Mouse (Mus musculus): ENCODE results near the gene Snx22. TPM values are rescaled to one million over a fixed set of nuclear protein-coding genes. Genes with fewer than 3 reads are reported as not detected.

Gene Snx22
- polyA plus RNA-seq, 1 experiment from 2014 or later: 9.0 TPM

DNA sequence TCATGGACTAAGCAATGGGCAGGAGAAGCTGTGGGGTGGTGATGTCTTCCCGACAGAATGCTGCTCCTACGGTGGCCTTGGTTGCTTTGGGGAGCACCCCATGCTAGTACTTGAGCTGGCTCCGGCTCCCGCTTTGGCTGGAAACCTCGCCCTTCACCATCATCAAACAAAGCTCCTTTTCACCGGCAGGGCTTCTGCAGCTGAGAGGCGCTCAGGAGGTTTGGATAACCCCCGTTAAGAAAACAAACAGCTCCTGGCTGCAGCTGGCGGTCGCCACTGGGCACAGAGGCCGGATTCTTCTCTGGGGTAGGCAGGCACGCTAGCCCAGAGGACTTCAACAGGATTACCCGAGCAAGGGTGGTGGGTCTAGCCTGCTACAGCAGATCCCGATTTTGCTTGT, 9.0 kb upstream of the Snx22 start:
- Histone ChIP-seq H3K9me3 (ENCODE audit: control insufficient read depth, low read length) (no peaks in the 10 kb centered on the region), H3K4me1 (replicated peaks; ENCODE audit: control insufficient read depth, insufficient read depth, low read length) (no peaks in the 10 kb centered on the region), H3K9ac (no peak overlapping the region), H3K27me3 (ENCODE audit: control insufficient read depth, insufficient read depth, low read length) (no peaks in the 10 kb centered on the region), H3K4me2 (replicated peaks) (0 out of 2 replicates have a peak overlapping the region, but pooled peaks have one; percentile 9), H3K27ac (no peak overlapping the region; the same call in 1 of the 2 replicates), H3K36me3 (replicated peaks; ENCODE audit: control insufficient read depth, insufficient read depth) (no peaks in the 10 kb centered on the region), H3K4me3 (replicated peaks; ENCODE audit: low read length) (no peak overlapping the region)
- DNase-seq (ENCODE audit: low spot score) (no peak), ATAC-seq (ENCODE audit: low FRiP score) (no peak)
- WGBS: 12% methylated on average over 14 of the region's 14 CpGs

DNA sequence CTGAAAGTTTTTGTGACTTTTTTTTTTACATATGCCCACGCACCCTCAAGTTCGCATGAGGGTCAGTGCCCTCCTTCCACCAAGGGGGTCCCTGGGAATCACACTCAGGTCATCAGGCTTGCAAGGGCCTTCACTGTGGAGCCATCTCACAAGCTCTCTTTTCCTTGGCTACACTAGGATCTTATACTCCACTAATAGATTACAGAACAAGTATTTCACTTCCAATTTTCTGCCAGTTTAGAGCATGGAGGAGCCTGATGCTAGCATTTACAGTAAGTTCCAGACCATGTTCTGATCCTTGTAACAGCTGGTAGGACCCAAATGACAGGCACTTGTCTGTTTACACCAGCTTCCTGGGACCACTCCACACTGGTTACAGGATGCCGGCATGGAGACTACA, 8.6 kb upstream of the Snx22 start:
- Histone ChIP-seq H3K4me3 (replicated peaks; ENCODE audit: low read length) (no peak overlapping the region), H3K9me3 (ENCODE audit: control insufficient read depth, low read length) (no peaks in the 10 kb centered on the region), H3K4me2 (replicated peaks) (0 out of 2 replicates have a peak overlapping the region, but pooled peaks have one; percentile 9), H3K4me1 (replicated peaks; ENCODE audit: control insufficient read depth, insufficient read depth, low read length) (no peaks in the 10 kb centered on the region), H3K36me3 (replicated peaks; ENCODE audit: control insufficient read depth, insufficient read depth) (no peaks in the 10 kb centered on the region), H3K9ac (no peak overlapping the region), H3K27ac (no peak overlapping the region; the same call in 1 of the 2 replicates), H3K27me3 (ENCODE audit: control insufficient read depth, insufficient read depth, low read length) (no peaks in the 10 kb centered on the region)
- WGBS: 77% methylated on average over 3 of the region's 3 CpGs
- ATAC-seq (ENCODE audit: low FRiP score) (no peak), DNase-seq (ENCODE audit: low spot score) (no peak)

DNA sequence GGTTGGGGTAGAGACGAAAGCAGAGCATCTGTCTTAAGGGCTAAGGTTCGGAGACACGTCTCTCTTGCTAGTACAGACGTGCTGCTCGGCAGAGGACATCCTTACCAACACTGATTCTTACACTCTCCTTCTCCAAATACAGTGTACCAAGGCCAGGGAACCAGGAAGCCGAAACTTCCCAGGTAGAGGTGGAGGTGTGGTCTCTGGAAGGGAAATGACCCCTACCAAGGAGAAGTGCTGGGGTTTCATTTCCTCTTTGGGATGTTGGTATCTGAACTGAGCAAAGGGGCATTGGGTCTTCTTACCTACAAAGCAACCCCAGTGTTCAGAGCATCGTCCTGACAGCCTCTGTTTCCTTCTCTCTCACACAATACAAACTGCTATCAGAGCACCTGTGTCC, 3.2 kb upstream of the Snx22 start:
- Histone ChIP-seq H3K9ac (no peak overlapping the region), H3K36me3 (replicated peaks; ENCODE audit: control insufficient read depth, insufficient read depth) (no peaks in the 10 kb centered on the region), H3K27ac (no peak overlapping the region), H3K4me2 (replicated peaks) (no peak overlapping the region), H3K27me3 (ENCODE audit: control insufficient read depth, insufficient read depth, low read length) (peaks cover 25% of the 10 kb centered on the region), H3K4me1 (replicated peaks; ENCODE audit: control insufficient read depth, insufficient read depth, low read length) (peaks cover 7% of the 10 kb centered on the region), H3K4me3 (replicated peaks; ENCODE audit: low read length) (no peak overlapping the region), H3K9me3 (ENCODE audit: control insufficient read depth, low read length) (no peaks in the 10 kb centered on the region)
- WGBS: 90% methylated on average over 7 of the region's 7 CpGs
- DNase-seq (ENCODE audit: low spot score) (no peak), ATAC-seq (ENCODE audit: low FRiP score) (no peak)

DNA sequence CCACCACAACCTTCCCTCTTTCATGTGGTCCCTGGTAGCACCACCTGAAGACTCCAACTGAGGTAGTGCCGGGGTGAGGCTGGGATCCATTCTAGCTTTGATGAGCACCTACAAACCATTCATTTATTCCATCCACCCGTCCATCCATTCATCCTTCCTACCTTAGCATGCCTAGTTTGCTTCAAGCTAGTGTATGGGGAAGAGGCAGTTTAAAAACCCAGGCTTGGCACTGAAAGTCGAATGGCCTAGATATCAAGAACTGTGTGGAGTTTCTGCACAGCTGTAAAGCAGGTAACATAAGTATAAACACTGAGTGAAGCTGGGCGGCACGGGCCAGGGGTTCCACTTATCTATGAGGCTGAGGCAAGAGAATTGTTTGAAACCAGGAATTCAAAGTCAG, 632 bp upstream of the Snx22 start:
- no peak overlapping the region for H3K27ac ChIP-seq
- peak overlapping the region; percentile 52; the same call in 1 of the 2 replicates for H3K4me3 ChIP-seq (replicated peaks; ENCODE audit: low read length)
- no peaks in the 10 kb centered on the region for H3K9me3 ChIP-seq (ENCODE audit: control insufficient read depth, low read length)
- H3K9ac ChIP-seq: no peak overlapping the region
- peaks cover 7% of the 10 kb centered on the region for H3K4me1 ChIP-seq (replicated peaks; ENCODE audit: control insufficient read depth, insufficient read depth, low read length)
- peaks cover 31% of the 10 kb centered on the region for H3K27me3 ChIP-seq (ENCODE audit: control insufficient read depth, insufficient read depth, low read length)
- 88% methylated on average over 5 of the region's 5 CpGs for WGBS
- H3K36me3 ChIP-seq (replicated peaks; ENCODE audit: control insufficient read depth, insufficient read depth): peaks cover 24% of the 10 kb centered on the region
- H3K4me2 ChIP-seq (replicated peaks): peak overlapping the region; percentile 88; the same call in 1 of the 2 replicates
- DNase-seq (ENCODE audit: low spot score): no peak
- no peak for ATAC-seq (ENCODE audit: low FRiP score)

- DNase-seq (ENCODE audit: low spot score): peak; percentile 39
- 0 out of 2 replicates have a peak, but pooled peaks have one; percentile 67 for ATAC-seq (ENCODE audit: low FRiP score)
- H3K4me2 ChIP-seq (replicated peaks): peak overlapping the region; percentile 88
- peaks cover 31% of the 10 kb centered on the region for H3K27me3 ChIP-seq (ENCODE audit: control insufficient read depth, insufficient read depth, low read length)
- H3K27ac ChIP-seq: no peak overlapping the region
- under 1% methylated on average over 30 of the region's 30 CpGs for WGBS
- no peaks in the 10 kb centered on the region for H3K9me3 ChIP-seq (ENCODE audit: control insufficient read depth, low read length)
- peak overlapping the region; percentile 52 for H3K4me3 ChIP-seq (replicated peaks; ENCODE audit: low read length)
- H3K4me1 ChIP-seq (replicated peaks; ENCODE audit: control insufficient read depth, insufficient read depth, low read length): peaks cover 7% of the 10 kb centered on the region
- H3K36me3 ChIP-seq (replicated peaks; ENCODE audit: control insufficient read depth, insufficient read depth): peaks cover 32% of the 10 kb centered on the region
- peak overlapping the region; percentile 66 for H3K9ac ChIP-seq
These were observed 538 bp downstream of the Snx22 start for GRCm38 (mm10) chr9:66068971-66069391.

DNA sequence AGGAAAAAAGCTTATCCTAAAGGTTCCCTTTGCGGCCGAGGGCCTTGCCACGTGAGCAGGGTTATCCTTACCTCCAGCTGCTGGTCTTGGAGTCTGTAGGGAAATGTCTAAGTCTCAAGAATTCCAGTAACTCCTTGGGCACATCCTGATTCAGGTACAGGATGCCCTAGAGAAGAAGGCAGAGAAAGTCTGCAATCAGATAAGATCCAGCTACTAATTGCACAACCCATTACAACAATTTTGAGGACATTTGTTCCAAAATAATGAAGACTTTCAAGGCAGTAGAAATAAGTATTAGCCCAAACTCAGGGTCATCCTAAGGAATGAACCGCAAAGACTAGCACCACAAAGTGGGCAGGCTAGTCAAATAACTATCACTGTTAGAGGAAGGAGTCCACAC, 1.5 kb downstream of the Snx22 start:
- peaks cover 31% of the 10 kb centered on the region for H3K27me3 ChIP-seq (ENCODE audit: control insufficient read depth, insufficient read depth, low read length)
- no peak overlapping the region for H3K4me2 ChIP-seq (replicated peaks)
- DNase-seq (ENCODE audit: low spot score): no peak
- H3K4me1 ChIP-seq (replicated peaks; ENCODE audit: control insufficient read depth, insufficient read depth, low read length): peaks cover 7% of the 10 kb centered on the region
- no peak overlapping the region for H3K9ac ChIP-seq
- no peaks in the 10 kb centered on the region for H3K9me3 ChIP-seq (ENCODE audit: control insufficient read depth, low read length)
- H3K36me3 ChIP-seq (replicated peaks; ENCODE audit: control insufficient read depth, insufficient read depth): peaks cover 41% of the 10 kb centered on the region
- ATAC-seq (ENCODE audit: low FRiP score): no peak
- 72% methylated on average over 4 of the region's 4 CpGs for WGBS
- H3K27ac ChIP-seq: no peak overlapping the region
- no peak overlapping the region for H3K4me3 ChIP-seq (replicated peaks; ENCODE audit: low read length)

- Histone ChIP-seq H3K27ac (no peak overlapping the region), H3K9me3 (ENCODE audit: control insufficient read depth, low read length) (no peaks in the 10 kb centered on the region), H3K4me2 (replicated peaks) (no peak overlapping the region), H3K36me3 (replicated peaks; ENCODE audit: control insufficient read depth, insufficient read depth) (peaks cover 46% of the 10 kb centered on the region), H3K9ac (no peak overlapping the region), H3K4me3 (replicated peaks; ENCODE audit: low read length) (no peak overlapping the region), H3K4me1 (replicated peaks; ENCODE audit: control insufficient read depth, insufficient read depth, low read length) (peaks cover 7% of the 10 kb centered on the region), H3K27me3 (ENCODE audit: control insufficient read depth, insufficient read depth, low read length) (peaks cover 31% of the 10 kb centered on the region)
- 21% methylated on average over 5 of the region's 5 CpGs for WGBS
- ATAC-seq (ENCODE audit: low FRiP score): no peak
- DNase-seq (ENCODE audit: low spot score): peak; percentile 38
These were observed 2.0 kb downstream of the Snx22 start for GRCm38 (mm10) chr9:66067542-66067941.

- Histone ChIP-seq H3K9me3 (ENCODE audit: control insufficient read depth, low read length) (no peaks in the 10 kb centered on the region), H3K27ac (no peak overlapping the region), H3K27me3 (ENCODE audit: control insufficient read depth, insufficient read depth, low read length) (peaks cover 31% of the 10 kb centered on the region), H3K4me1 (replicated peaks; ENCODE audit: control insufficient read depth, insufficient read depth, low read length) (peaks cover 8% of the 10 kb centered on the region), H3K4me3 (replicated peaks; ENCODE audit: low read length) (no peak overlapping the region), H3K9ac (no peak overlapping the region), H3K4me2 (replicated peaks) (no peak overlapping the region), H3K36me3 (replicated peaks; ENCODE audit: control insufficient read depth, insufficient read depth) (peaks cover 50% of the 10 kb centered on the region)
- ATAC-seq (ENCODE audit: low FRiP score) (no peak), DNase-seq (ENCODE audit: low spot score) (no peak)
- WGBS: 85% methylated on average over 3 of the region's 3 CpGs
These were observed 2.7 kb downstream of the Snx22 start for GRCm38 (mm10) chr9:66066791-66067190.

DNA sequence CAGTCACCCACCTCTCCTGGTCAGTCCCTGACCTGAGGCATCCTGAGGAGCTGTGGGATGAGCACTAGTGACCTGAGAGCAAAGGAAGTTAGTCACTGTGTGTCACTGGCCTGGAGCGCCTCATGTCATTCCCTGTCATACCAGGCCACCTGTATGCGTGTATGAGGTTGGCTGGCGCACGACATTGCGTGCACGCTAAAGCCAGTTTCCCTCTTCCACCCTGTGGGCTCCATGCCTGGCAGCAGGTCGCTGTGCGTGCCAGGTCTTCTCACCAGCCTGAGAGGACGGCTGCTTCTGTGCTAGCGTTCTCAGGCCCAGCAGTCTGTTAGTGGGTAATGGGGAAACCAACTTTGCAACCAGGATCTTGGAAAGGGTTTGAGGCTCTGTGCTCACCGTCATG, 5.2 kb downstream of the Snx22 start:
- peaks cover 50% of the 10 kb centered on the region for H3K36me3 ChIP-seq (replicated peaks; ENCODE audit: control insufficient read depth, insufficient read depth)
- 97% methylated on average over 11 of the region's 11 CpGs for WGBS
- peaks cover 17% of the 10 kb centered on the region; the same call in 1 of the 2 replicates for H3K27me3 ChIP-seq (ENCODE audit: control insufficient read depth, insufficient read depth, low read length)
- ATAC-seq (ENCODE audit: low FRiP score): no peak
- no peak for DNase-seq (ENCODE audit: low spot score)
- H3K4me3 ChIP-seq (replicated peaks; ENCODE audit: low read length): no peak overlapping the region
- H3K9ac ChIP-seq: no peak overlapping the region
- H3K27ac ChIP-seq: no peak overlapping the region
- H3K4me2 ChIP-seq (replicated peaks): no peak overlapping the region
- H3K4me1 ChIP-seq (replicated peaks; ENCODE audit: control insufficient read depth, insufficient read depth, low read length): peaks cover 23% of the 10 kb centered on the region
- H3K9me3 ChIP-seq (ENCODE audit: control insufficient read depth, low read length): no peaks in the 10 kb centered on the region

DNA sequence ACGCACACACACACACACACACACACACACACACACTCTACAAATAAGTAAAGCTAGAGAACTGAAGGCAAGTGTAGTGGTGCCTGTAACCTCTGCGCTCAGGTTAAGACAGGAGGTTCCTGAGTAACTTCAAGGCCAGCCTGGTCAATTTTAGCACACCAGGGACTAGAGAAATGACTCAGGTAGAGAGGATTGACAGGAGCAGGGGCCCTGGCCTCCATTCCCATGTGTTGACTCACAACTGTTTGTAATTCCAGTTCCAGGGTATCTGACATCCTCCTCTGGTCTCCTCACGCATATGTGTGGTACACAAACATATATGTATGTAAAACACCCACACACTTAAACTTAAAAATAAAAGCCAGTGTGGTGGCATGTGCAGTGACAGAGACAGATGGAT, 6.1 kb downstream of the Snx22 start:
- no peak overlapping the region for H3K9ac ChIP-seq
- no peak overlapping the region for H3K4me2 ChIP-seq (replicated peaks)
- WGBS: 96% methylated on average over 3 of the region's 3 CpGs
- H3K36me3 ChIP-seq (replicated peaks; ENCODE audit: control insufficient read depth, insufficient read depth): peaks cover 50% of the 10 kb centered on the region
- ATAC-seq (ENCODE audit: low FRiP score) (no peak), DNase-seq (ENCODE audit: low spot score) (no peak)
- no peak overlapping the region for H3K4me3 ChIP-seq (replicated peaks; ENCODE audit: low read length)
- peaks cover 18% of the 10 kb centered on the region for H3K4me1 ChIP-seq (replicated peaks; ENCODE audit: control insufficient read depth, insufficient read depth, low read length)
- H3K27ac ChIP-seq: no peak overlapping the region
- peaks cover 12% of the 10 kb centered on the region; the same call in 1 of the 2 replicates for H3K27me3 ChIP-seq (ENCODE audit: control insufficient read depth, insufficient read depth, low read length)
- H3K9me3 ChIP-seq (ENCODE audit: control insufficient read depth, low read length): no peaks in the 10 kb centered on the region

Data from hindbrain, embryonic 14.5 days (tissue).